Mouse (Mus musculus) hindbrain, embryonic 13.5 days (tissue): ENCODE data around the gene Umps. TPM values are rescaled to one million over a fixed set of nuclear protein-coding genes. Genes with fewer than 3 reads are reported as not detected.

ENCODE experiments used
- ATAC-seq: fragments of 200-750 bp; cut with Nextera tagmentation; 2 replicates; pipeline ENCODE4 v1.8.0; 2017; ENCODE audit warnings: moderate TSS enrichment; ENCODE audit not compliant: low FRiP score
- H3K27ac ChIP-seq: fragments of 300-500 bp; sonication (generic); 2 replicates; pipeline ENCODE4 v1.5.1; 2015; ENCODE audit warnings: inconsistent platforms, mild to moderate bottlenecking, moderate library complexity
- H3K27me3 ChIP-seq: fragments of 300-500 bp; sonication (generic); 2 replicates; pipeline ENCODE4 v1.6.1; 2015; ENCODE audit warnings: mild to moderate bottlenecking, inconsistent platforms
- H3K36me3 ChIP-seq: fragments of 300-500 bp; sonication (generic); 2 replicates; pipeline ENCODE4 v1.6.1; 2015; ENCODE audit warnings: mild to moderate bottlenecking, inconsistent platforms
- H3K4me1 ChIP-seq: fragments of 300-500 bp; sonication (generic); replicated peaks from 2 replicates; pipeline ENCODE4 v1.6.1; 2015; ENCODE audit warnings: inconsistent platforms
- H3K4me2 ChIP-seq: fragments of 300-500 bp; sonication (generic); 2 replicates; pipeline ENCODE4 v1.6.1; 2015; ENCODE audit warnings: inconsistent platforms, mild to moderate bottlenecking, moderate library complexity
- H3K4me3 ChIP-seq: fragments of 300-500 bp; sonication (generic); 2 replicates; pipeline ENCODE4 v1.5.1; 2015; ENCODE audit warnings: mild to moderate bottlenecking, inconsistent platforms
- H3K9ac ChIP-seq: fragments of 300-500 bp; sonication (generic); 2 replicates; pipeline ENCODE4 v1.6.1; 2015; ENCODE audit warnings: mild to moderate bottlenecking, inconsistent platforms
- H3K9me3 ChIP-seq: fragments of 300-500 bp; sonication (generic); 2 replicates; pipeline ENCODE4 v1.6.1; 2016; ENCODE audit warnings: inconsistent platforms
- WGBS: fragments of 180-500 bp; shearing (Covaris S2); methylation state at CpG from one replicate; pipeline ENCODE4 v1.1.7; 2015; 5-methylcytosine and 5-hydroxymethylcytosine counted together
- polyA plus RNA-seq: library from polyadenylated mRNA; unstranded; fragments of >200 nt; fragmentation: Nextera tagmentation; extraction: Ambion mirVana; gene quantifications from 2 replicates; pipeline ENCODE4 v1.2.1, GENCODE M21; 2015

Umps gene
- polyA plus RNA-seq, 1 experiment from 2014 or later = 22.0 TPM

DNA sequence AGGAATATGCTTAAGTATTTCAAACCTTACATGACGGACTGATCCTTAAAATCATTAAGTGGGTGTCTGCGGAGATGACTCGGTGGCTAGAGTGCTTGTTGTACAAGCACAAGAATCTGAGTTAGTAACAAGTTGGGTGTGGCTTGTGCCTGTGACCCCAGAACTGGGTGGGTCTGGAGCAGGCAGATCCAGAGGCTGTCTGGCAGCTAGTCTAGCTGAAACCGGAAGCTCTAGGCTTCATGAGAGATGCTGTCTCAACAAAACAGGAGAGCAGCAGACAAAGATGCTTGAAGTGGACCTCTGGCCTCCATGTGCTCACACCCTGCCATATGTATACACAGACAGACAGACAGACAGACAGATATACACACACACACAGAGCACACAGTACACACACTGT is 23.9 kb upstream of the Umps start:
- no peaks in the 10 kb centered on the region for H3K27me3 ChIP-seq
- H3K4me3 ChIP-seq = no peak overlapping the region
- no peak overlapping the region for H3K4me2 ChIP-seq
- H3K36me3 ChIP-seq = peaks cover 34% of the 10 kb centered on the region
- H3K9me3 ChIP-seq = no peaks in the 10 kb centered on the region
- peaks cover 5% of the 10 kb centered on the region; the same call in 1 of the 2 replicates for H3K4me1 ChIP-seq
- ATAC-seq = no peak
- H3K9ac ChIP-seq = no peak overlapping the region
- H3K27ac ChIP-seq = no peak overlapping the region
- 89% methylated on average over 4 of the region's 4 CpGs for WGBS

- 97% methylated on average over 1 of the region's 1 CpGs for WGBS
- Histone ChIP-seq H3K27ac (no peak overlapping the region), H3K4me3 (no peak overlapping the region), H3K9me3 (no peaks in the 10 kb centered on the region), H3K9ac (no peak overlapping the region), H3K27me3 (no peaks in the 10 kb centered on the region), H3K36me3 (peaks cover 40% of the 10 kb centered on the region), H3K4me2 (no peak overlapping the region), H3K4me1 (peaks cover 5% of the 10 kb centered on the region; the same call in 1 of the 2 replicates)
- ATAC-seq = no peak
Observed at GRCm38 (mm10) chr16:33989106-33989505, 22.3 kb upstream of the Umps start.

- H3K27me3 ChIP-seq = no peaks in the 10 kb centered on the region
- H3K4me2 ChIP-seq = no peak overlapping the region
- ATAC-seq = no peak
- no peaks in the 10 kb centered on the region for H3K9me3 ChIP-seq
- H3K4me1 ChIP-seq = peaks cover 5% of the 10 kb centered on the region; the same call in 1 of the 2 replicates
- no peak overlapping the region for H3K4me3 ChIP-seq
- 62% methylated on average over 17 of the region's 17 CpGs for WGBS
- H3K27ac ChIP-seq = no peak overlapping the region
- H3K36me3 ChIP-seq = peaks cover 44% of the 10 kb centered on the region
- no peak overlapping the region for H3K9ac ChIP-seq
Observed at GRCm38 (mm10) chr16:33988358-33989012, 21.6 kb upstream of the Umps start.

DNA sequence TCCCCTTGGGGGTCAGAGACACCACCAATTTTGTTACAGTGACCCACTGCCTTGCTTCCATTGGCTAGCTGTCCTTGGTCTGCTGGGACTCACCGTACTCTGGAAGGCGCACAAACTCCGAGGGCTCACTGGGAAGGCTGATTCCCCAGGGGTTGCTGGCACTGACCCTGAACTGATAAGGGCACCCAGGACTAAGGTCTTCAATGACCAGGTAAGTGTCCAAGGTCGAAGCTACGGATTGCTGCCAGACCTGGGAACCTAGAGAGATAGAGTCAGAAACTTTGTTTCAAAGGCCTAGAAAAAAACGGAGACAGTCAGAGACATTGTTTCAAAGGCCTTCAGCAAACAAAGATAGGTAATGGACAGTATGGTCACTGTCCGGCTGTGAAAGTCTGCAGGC is 20.2 kb upstream of the Umps start:
- H3K4me1 ChIP-seq = no peaks in the 10 kb centered on the region
- H3K4me2 ChIP-seq = no peak overlapping the region
- 88% methylated on average over 7 of the region's 7 CpGs for WGBS
- H3K4me3 ChIP-seq = no peak overlapping the region
- H3K27ac ChIP-seq = no peak overlapping the region
- no peak overlapping the region for H3K9ac ChIP-seq
- H3K36me3 ChIP-seq = peaks cover 50% of the 10 kb centered on the region
- ATAC-seq = no peak
- H3K9me3 ChIP-seq = no peaks in the 10 kb centered on the region
- H3K27me3 ChIP-seq = no peaks in the 10 kb centered on the region

GRCm38 (mm10) chr16:33985372-33985771 is 18.5 kb upstream of the Umps start:
- peaks cover 55% of the 10 kb centered on the region for H3K36me3 ChIP-seq

GRCm38 (mm10) chr16:33983712-33984111 is 16.9 kb upstream of the Umps start:
- no peak for ATAC-seq
- Histone ChIP-seq H3K9me3 (no peaks in the 10 kb centered on the region), H3K4me2 (no peak overlapping the region), H3K27ac (no peak overlapping the region), H3K4me3 (no peak overlapping the region), H3K9ac (no peak overlapping the region), H3K27me3 (no peaks in the 10 kb centered on the region), H3K4me1 (no peaks in the 10 kb centered on the region), H3K36me3 (peaks cover 62% of the 10 kb centered on the region)
- WGBS = 98% methylated on average over 6 of the region's 6 CpGs

More at GRCm38 (mm10) chr16:33985372-33985771, 18.5 kb upstream of the Umps start:
- Histone ChIP-seq H3K9me3 (no peaks in the 10 kb centered on the region), H3K27me3 (no peaks in the 10 kb centered on the region), H3K4me1 (no peaks in the 10 kb centered on the region), H3K27ac (no peak overlapping the region), H3K4me2 (no peak overlapping the region), H3K9ac (no peak overlapping the region), H3K4me3 (no peak overlapping the region)
- WGBS = 95% methylated on average over 6 of the region's 6 CpGs
- no peak for ATAC-seq

- Histone ChIP-seq H3K4me3 (no peak overlapping the region), H3K4me2 (no peak overlapping the region), H3K27me3 (no peaks in the 10 kb centered on the region), H3K36me3 (peaks cover 66% of the 10 kb centered on the region), H3K9me3 (no peaks in the 10 kb centered on the region), H3K9ac (no peak overlapping the region), H3K4me1 (no peaks in the 10 kb centered on the region), H3K27ac (no peak overlapping the region)
- ATAC-seq = no peak
- WGBS = 37% methylated on average over 2 of the region's 2 CpGs
Observed at GRCm38 (mm10) chr16:33979855-33980254, 13.0 kb upstream of the Umps start.

DNA sequence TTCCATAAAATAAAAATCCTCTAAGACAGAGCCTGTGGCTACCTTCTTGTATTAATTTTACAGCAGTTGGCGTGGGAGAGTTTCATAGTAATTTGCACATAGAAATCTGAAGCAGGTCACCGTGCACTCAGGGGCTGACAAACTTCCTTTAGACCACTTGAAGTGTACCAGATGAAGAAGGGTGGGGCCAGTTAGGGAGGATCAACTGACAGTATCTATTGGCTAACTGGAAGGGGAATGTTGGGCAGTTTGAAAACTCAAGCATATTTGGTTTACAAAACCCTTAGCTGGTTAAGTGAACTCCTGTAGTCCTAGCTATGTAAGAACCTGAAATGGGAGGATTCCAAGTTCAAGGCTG is 424 bp upstream of the Umps start:
- Histone ChIP-seq H3K27ac (peak overlapping the region; percentile 62; the same call in 1 of the 2 replicates), H3K27me3 (no peaks in the 10 kb centered on the region), H3K4me2 (peak overlapping the region; percentile 87), H3K9ac (peak overlapping the region; percentile 86), H3K9me3 (no peaks in the 10 kb centered on the region), H3K4me1 (peaks cover 14% of the 10 kb centered on the region), H3K4me3 (peak overlapping the region; percentile 86), H3K36me3 (peaks cover 13% of the 10 kb centered on the region)
- 70% methylated on average over 2 of the region's 2 CpGs for WGBS
- ATAC-seq = peak; percentile 57

DNA sequence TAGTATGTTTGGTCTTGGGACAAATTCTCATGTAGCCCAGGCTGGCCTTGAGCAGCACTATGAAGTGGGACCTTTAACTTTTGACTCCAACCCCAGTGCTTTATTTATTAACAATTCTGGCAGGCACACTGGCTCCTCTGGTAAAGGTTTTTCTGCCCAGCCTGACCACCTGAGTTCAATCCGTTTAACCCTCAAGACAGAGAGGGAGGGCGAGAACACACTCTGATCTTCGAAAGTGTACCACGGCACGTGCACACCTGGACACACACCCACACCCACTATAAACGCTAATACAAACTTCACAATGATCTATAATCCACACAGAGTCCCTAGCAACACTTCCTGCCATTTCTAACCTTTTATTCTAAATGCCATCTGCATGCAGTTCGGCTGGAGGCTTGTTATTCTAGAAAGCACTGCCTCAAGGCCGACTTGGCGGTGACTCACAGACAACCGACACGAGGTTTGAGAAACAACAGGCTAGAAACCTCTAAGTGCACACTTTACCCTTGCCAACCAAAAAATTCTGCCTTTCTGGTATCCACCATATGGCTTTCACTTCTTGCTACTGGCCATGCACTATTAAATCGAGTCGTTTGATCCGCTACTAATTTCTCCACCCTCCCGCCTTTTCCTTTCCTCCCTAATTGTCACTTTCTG is 830 bp downstream of the Umps start:
- H3K4me3 ChIP-seq = peak overlapping the region; percentile 86
- peaks cover 21% of the 10 kb centered on the region for H3K36me3 ChIP-seq
- H3K27ac ChIP-seq = no peak overlapping the region; the same call in 1 of the 2 replicates
- ATAC-seq = peak; percentile 15; the same call in 1 of the 2 replicates
- H3K4me1 ChIP-seq = peaks cover 14% of the 10 kb centered on the region
- H3K4me2 ChIP-seq = peak overlapping the region; percentile 87
- no peaks in the 10 kb centered on the region for H3K9me3 ChIP-seq
- 20% methylated on average over 15 of the region's 15 CpGs for WGBS
- H3K27me3 ChIP-seq = no peaks in the 10 kb centered on the region
- peak overlapping the region; percentile 86 for H3K9ac ChIP-seq

- ATAC-seq = no peak
- 94% methylated on average over 6 of the region's 6 CpGs for WGBS
- peaks cover 14% of the 10 kb centered on the region for H3K4me1 ChIP-seq
- H3K9me3 ChIP-seq = no peaks in the 10 kb centered on the region
- H3K4me3 ChIP-seq = no peak overlapping the region
- H3K36me3 ChIP-seq = peaks cover 45% of the 10 kb centered on the region
- no peaks in the 10 kb centered on the region for H3K27me3 ChIP-seq
- no peak overlapping the region for H3K9ac ChIP-seq
- no peak overlapping the region for H3K27ac ChIP-seq
- no peak overlapping the region for H3K4me2 ChIP-seq
Observed at GRCm38 (mm10) chr16:33963509-33963908, 3.3 kb downstream of the Umps start.

DNA sequence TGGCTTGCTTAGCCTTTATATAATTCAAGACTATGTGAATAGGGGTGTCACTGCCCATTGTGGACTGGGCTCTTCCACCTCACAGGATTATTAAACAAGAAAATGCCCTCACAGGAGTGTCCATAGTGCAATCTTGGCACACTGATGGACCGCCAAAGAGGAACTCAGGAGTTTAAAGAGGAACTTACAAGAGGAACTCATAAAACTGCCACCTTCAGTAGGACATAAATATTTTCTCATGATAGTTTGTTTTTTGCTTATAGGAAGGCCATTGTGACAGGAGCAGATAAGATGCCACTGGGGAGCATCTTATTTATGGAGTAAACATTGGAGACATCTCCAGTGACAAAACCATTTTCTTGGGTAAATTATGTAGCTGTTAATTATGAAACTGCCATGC is 12.0 kb downstream of the Umps start:
- no peak for ATAC-seq
- Histone ChIP-seq H3K9me3 (no peaks in the 10 kb centered on the region), H3K9ac (no peak overlapping the region), H3K4me1 (no peaks in the 10 kb centered on the region), H3K4me3 (no peak overlapping the region), H3K27me3 (no peaks in the 10 kb centered on the region), H3K36me3 (peaks cover 70% of the 10 kb centered on the region), H3K4me2 (no peak overlapping the region), H3K27ac (no peak overlapping the region)
- WGBS = 89% methylated on average over 1 of the region's 1 CpGs

DNA sequence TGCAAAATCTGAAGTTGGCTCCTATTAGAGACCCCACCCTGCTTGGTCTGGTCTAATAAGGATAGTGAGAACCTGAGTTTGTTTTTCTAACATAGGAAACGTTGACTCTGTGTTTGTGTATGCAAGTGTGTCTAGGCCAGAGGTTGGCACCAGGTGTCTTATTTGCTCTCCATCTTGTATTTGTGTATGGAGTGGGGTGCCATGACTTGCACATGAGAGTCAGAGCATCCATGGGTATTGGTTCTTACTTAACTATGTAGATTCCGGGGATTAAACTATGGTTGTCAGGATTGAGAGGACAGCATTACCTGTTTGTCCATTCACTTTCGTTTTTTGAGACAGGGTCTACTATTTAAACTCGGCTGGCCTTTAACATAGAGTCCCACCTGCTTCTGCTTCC is 13.8 kb downstream of the Umps start:
- Histone ChIP-seq H3K4me2 (no peak overlapping the region), H3K9ac (no peak overlapping the region), H3K27me3 (no peaks in the 10 kb centered on the region), H3K27ac (no peak overlapping the region), H3K36me3 (peaks cover 53% of the 10 kb centered on the region), H3K9me3 (no peaks in the 10 kb centered on the region), H3K4me1 (0 out of 2 replicates have a peak, but pooled peaks cover 3% of the 10 kb centered on the region), H3K4me3 (no peak overlapping the region)
- 89% methylated on average over 4 of the region's 4 CpGs for WGBS
- no peak for ATAC-seq

DNA sequence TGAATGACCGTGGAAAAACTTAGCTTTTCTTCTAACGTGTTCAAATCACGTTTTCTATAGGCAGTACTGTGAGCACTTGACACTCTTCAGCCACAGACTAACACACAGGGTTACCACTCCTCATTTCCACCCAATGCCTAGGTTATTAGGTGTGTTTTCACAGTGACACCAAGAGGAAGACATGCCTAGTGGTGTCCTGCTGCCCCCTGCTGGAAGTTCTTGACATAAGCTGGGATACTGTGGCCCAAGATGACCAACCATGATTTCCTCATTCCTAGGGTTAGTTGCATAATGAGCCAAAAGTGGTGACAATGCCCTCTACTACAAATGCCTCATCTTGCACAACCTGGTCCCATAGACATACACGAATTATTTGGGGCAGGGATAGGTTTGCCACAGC is 16.0 kb downstream of the Umps start:
- H3K27me3 ChIP-seq = no peaks in the 10 kb centered on the region
- H3K27ac ChIP-seq = no peak overlapping the region
- no peak overlapping the region for H3K9ac ChIP-seq
- H3K9me3 ChIP-seq = no peaks in the 10 kb centered on the region
- H3K4me3 ChIP-seq = no peak overlapping the region
- WGBS = 39% methylated on average over 4 of the region's 4 CpGs
- no peak overlapping the region for H3K4me2 ChIP-seq
- peaks cover 34% of the 10 kb centered on the region for H3K36me3 ChIP-seq
- peak; percentile 49; the same call in 1 of the 2 replicates for ATAC-seq
- H3K4me1 ChIP-seq = 0 out of 2 replicates have a peak, but pooled peaks cover 3% of the 10 kb centered on the region
